Mouse (Mus musculus): ENCODE measurements around the gene Myrip.
A peak's percentile ranks its signal among the peaks of the same experiment; 100 is the strongest.
"Not testable (repeated sequence)": the region's sequence is repeated elsewhere in the genome, so short reads cannot be mapped to it uniquely, and the experiment has no call there.

The Myrip gene

DNA sequence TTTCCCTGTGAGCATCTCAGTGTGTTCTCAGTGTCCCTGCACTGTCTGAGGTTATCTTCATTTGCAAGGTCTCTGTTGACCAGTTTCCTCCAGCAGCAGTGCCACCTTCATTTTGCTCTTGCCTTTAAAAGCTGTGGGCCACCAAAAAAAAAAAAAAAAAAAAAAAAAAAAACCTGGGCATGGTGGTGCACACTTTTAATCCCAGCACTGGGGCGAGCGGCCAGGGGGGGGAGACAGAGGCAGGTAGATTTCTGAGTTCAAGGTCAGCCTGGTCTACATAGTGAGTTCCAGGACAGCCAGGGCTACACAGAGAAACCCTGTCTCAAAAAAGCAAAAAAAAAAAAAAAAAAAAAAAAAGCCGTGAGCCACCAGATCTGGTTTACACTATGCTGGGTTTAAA is 29.7 kb downstream of the Myrip start:
- not testable (repeated sequence) for DNase-seq (ENCODE audit: low spot score in 2 of 2)

DNA sequence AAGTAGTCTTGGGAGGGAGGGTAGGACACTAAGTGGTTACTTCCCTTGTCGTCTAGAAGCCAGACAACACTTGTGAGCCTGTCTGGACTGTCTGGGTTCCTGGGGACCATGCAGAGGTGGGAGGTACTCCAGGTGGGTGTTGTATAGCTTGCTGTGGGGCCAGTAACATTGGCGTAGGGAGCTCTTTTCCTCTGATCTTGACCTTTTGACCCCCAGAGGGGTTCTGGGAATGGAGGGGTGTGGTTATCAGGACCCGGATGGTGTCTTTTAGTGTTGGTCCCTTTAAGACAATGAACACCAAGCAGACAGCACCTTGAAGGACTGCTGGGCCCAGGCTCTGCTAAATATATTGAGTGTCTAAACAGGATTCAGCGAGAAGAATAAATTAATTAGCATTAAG is 36.9 kb downstream of the Myrip start:
- DNase-seq (ENCODE audit: low spot score in 2 of 2), result no peak

DNA sequence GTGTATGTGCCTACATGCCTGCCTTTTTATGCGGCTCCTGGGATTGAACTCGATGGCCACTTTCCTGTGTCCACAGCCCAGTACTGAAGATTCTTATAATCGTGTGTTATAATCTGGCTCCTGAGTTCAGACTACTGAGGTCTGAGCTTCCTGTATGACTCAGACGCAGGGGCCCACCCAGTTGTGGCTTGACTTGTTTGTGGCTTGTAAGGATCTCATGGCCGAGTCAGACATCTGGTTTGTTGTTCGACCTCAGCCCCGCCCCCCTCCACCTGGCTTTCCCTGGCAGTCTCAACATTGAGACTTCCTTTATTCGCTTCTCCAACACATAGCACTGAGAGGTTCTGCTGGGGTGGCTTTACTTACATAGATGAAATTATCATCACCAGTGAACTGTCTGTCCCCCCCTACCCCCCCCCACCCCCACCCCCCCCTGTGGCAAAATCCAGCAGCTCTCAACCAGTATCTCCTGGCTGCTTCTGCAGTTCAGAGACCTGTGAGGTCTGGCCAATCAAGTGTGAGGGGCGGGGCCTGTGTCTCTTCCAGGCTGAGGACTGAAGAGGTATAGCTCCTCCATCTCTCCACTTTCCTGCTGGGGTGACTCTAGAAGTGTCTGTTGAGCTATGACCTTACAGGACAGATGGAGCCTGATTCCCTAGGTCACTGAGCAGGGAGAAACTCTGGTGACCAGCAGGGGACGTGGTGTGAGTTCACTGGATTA is 38.8 kb downstream of the Myrip start:
- no peak for DNase-seq (ENCODE audit: low spot score in 2 of 2)

DNA sequence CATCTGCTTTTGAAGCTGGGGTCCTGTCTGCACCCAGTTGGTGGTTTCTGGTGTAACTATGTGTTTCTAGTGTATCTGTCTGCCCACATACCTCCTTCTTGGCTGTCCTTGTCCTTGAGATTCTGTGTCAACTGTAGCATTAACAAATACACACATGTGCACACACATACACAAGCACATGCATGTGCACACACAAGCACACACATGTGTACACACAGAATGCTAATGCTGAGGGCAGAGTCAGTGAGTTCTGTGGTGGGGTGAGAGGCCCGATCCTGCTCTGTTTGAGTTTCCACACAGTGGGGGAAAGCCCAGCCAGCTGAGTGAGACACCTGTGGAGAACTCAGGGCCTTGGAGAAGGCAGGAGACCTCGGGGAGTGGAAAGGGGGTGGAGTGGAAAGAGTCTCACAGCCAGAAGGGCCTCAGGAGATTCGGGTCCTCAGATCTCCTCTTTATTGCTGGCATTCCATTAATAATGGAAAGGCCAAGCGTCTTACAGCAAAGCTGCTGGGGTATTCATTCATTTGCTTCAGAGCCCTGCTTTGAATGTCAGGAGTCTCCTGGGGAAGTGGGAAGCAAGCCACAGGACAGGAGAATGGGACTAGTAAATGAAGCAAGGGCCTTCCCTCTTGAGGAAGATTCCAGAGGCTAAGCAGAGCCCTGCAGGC is 41.9 kb downstream of the Myrip start:
- no peak for DNase-seq (ENCODE audit: low spot score in 2 of 2)

DNA sequence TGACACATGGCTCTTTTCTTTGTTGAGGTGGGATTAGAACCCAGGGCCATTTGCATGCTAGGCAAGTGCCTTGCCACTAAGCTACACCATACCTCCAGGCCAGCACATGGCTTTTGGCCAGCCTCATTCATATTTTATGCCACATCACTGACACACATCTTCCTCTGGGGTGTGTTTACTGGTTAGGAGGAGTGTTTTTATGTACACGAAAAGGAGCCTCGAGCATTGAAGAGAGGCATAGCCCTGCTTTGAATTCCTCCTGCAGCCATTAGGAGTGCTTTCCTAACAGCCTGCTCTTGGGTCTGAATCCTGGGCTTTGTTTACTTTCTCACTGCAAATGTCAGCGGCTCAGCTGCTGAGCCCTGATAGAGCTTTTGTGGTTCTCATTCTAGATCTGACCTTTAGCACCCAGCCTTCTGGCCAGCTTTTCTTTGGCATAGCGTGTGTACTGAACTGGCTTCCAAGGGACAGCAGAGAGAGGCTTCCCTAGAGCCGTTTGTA is 44.4 kb downstream of the Myrip start:
- DNase-seq (ENCODE audit: low spot score in 2 of 2), result no peak

DNA sequence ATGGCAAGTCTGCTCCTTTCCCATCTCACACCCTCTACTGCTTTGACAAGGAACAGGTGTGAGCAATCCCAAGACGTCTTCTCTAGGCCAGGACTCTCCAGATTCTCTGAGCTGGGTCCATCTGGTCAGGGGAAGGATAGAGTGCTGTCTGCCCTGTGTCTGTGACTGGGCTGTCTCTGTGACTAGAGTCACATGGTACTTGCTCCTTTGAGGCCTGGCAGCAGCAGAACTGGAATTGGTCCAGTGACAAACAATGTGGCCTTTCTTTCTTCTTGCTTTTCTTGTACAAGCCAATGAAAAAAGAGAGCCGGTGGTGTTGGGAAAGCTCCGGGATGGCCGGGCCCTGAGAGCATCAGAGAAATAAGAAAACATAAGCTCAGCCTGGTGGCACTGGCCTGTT is 47.8 kb downstream of the Myrip start:
- peak; percentile 48 to 60 for DNase-seq (ENCODE audit: low spot score in 2 of 2)

DNA sequence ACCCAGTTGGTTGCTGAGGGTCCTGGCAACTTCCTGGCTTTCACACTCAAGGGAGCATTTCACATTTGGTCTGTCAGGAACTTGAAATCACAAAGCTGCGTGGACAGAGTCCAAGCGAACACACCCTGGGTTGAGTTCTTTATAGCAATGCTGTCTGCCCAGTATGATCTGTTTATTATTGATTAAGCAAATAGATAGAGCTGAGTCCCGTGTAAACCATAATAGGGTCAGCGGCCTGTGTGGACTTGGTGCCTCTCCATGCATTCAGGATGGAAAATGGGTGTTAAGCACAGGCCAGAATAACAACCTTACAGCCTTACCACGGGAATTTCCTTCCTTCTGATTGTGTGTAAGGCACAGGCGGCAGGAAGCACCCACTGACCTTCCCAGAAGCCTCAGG is 49.0 kb downstream of the Myrip start:
- no peak for DNase-seq (ENCODE audit: low spot score in 2 of 2)

DNA sequence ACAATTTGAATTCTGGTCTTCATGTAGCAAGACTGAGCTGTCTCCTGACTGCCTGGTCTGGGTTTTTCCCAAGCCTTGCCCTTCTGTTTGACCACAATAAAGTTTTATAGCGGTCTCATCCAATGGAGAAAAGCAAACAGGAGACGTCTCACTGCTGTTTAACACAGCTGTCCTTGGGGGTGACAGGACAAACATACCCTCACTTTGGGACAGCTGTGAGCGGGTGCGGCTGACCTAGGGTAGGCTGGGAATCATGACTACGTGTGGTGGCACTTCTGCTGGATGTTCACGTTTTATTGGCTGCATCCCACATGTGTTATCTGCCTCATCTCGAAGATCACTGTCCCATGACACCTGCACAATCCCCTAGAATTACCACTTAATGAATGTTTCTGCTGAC is 49.7 kb downstream of the Myrip start:
- no peak for DNase-seq (ENCODE audit: low spot score in 2 of 2)

DNA sequence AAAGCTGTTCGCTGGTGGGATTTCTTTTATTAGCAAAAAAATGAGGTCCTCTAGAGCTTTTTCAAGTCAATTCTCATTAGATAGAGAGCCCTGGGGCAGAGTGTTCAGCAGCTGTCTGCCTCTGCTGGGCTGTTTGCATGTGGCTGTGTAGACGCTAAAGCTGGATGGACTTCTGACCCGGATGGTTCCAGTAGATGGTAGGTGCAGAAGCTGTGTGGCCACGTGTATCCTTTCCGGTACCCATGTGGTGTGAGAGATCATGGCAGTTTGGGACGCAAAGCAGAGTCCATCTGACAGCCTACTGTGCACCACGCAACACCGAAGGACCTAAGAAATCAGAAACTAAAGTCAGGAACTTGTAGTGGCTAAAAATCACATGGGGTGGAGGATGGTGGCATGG is 50.2 kb downstream of the Myrip start:
- DNase-seq (ENCODE audit: low spot score in 2 of 2), result no peak

DNA sequence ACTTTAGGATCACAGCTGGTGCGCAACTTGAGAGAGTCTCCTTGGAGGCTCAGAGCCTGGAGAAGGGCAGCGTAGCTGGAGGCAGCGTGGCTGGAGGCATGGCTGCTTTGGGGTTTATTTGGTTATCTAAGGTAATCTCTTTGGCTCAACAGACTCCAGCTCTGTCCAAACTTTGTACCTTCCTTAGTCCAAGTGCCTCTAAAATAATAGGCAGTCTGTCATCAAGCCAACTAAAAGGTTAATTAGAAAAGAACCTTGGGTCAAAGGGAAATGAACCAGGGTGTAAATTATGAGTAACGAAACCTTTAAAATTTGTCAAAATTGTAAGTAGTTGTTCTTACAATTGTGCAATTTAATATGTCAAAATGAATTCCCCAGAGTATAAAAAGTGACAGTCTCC is 51.7 kb downstream of the Myrip start:
- DNase-seq (ENCODE audit: low spot score in 2 of 2), result no peak

DNA sequence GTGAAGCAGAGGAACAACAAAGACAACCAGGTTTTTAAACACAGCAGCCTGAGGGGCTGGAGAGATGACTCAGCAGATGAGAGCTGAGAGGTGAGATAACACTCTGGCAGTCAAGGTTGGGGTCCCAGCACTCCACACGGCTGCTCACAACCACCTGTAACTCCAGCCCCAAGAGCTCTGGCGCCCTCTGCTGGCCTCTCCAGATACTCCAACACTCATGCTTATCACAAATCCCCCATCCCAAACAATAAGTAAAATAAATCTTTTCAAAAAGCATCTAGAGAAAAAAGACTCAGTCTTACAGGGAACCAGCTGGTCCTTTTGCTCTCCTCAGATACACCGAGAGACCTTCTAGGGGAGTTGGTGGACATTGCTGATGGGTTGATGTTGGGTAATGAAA is 52.7 kb downstream of the Myrip start:
- DNase-seq (ENCODE audit: low spot score in 2 of 2), result no peak

DNA sequence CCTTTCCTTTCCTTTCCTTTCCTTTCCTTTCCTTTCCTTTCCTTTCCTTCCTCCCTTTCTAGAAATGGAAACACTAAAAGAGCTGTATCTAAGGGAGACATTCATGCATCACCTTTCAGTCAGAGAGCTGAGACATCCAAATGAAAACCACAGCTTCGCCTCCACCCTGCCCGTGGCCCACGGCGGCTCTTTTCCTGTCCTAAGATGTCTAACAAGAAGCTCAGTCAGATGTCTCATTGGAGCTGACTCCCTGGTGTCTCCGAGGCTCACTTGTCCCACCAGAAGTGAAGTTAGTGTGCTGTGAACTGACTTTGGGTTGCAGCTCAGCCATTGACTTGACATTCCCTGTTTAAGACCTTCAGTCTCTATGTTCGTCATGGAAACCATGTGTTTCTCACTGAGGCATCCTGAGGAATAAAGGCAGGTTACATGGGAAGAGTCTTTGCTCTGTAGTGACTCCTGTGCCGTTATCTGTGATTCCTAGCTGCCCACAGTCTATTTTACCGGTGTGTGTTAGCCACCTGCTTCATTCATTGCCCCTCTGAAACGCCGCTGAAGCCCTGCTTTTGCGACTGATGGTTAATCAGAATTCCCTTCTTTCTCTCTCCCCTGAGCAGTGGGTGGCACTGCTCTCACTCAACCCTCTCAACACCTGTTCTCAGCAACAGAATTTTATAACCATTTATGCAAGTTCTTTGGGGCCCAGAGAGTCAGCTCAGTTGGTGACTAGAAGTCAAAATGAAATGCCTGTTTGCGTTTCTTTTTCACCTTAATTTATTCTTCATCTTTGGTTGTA is 53.4 kb downstream of the Myrip start:
- no peak for DNase-seq (ENCODE audit: low spot score in 2 of 2)

DNA sequence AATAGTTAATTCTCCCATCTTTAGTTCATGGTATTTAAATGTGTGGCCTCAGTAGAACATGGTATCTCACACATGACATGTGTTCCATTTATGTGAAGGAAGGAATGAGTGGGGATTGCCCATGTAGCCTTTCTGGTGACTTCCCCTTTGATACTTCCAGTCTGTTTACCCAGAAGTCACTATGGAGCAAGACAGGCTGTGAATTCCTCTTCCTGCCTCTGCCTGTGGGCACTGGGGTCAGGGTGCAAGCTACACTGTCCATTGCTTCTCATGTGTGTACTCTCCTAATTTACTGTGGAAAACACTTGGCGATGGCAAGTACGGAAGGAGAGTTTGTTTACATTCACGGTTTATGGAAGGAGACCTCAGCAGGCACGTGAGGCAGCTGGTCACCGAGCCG is 55.2 kb downstream of the Myrip start:
- DNase-seq (ENCODE audit: low spot score in 2 of 2), result no peak

DNA sequence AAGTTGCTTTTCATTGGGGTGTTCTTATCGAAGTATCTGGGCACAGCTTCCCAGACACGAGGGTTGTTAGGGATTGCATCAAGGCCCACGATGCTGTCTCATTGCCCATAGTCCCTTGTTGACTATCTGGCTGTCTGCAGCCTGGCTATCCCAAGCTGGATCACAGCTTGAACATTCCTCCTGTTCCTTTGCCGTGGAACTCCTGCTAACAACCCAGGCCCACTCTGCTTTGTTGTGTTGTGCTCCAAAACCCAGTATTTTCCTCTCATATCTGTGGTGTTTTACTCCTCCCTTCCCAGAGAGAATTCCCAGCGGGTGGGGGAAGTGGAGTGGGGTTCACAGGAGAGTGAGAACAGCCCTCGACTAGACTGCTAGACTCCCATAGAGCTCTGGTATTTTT is 56.7 kb downstream of the Myrip start:
- DNase-seq (ENCODE audit: low spot score in 2 of 2), result no peak

DNA sequence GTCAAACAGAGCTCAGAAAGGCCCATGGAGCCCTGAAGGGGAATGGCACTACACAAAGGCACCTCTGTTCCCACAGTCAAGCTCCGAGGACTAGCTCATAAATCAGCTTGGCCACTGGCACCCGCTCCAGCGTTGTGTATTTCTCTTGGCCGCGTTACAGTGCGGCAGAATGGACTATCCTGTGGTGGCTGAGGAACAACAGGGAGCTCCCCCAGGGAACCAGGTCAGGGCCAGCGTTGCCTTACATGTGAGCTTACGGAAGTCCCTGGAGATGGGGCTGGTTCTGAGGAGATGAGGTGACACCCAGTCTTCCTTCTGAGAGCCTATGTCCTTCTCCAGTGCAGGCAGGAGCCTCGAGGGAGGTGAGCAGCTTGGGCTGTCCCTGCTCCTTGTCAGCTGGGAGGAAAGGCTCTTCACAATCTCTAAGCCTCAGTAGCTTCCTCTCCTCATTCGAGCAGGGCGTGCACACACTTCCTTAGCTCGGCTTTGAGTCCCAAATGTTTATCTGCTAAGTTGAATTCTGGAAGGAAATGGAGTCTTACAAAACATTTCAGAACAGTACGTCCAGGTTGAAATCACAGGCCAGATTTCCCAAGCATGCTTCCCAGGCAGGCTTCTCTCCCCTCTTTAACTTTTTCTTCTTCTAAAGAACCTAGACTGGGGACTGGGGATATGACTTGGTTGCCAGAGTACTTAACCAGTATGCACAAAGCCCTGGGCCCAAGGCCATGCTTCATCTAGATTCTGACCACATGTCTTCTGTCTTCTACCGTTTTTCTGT is 59.3 kb downstream of the Myrip start:
- peak; percentile 45 to 64 for DNase-seq (ENCODE audit: low spot score in 2 of 2)

DNA sequence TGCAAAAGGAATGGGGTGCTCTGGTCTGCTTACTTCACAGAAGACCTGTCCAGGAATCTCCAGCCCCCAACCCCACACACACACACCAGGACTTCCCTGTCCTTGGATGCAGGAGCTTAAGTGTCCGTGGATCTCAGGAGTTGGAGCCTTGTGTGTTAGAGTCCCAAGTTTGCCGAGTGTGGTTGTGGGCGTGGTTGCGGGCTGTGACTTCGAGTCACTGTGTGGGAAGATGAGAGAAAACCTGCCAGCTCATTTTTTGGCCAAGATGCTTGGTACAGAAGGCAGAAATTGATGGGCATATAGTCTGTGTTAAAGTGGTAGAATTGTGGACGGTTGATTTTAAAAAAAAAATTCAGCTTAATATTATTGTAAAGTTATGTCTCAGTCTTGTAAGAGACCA is 60.3 kb downstream of the Myrip start:
- no peak for DNase-seq (ENCODE audit: low spot score in 2 of 2)

DNA sequence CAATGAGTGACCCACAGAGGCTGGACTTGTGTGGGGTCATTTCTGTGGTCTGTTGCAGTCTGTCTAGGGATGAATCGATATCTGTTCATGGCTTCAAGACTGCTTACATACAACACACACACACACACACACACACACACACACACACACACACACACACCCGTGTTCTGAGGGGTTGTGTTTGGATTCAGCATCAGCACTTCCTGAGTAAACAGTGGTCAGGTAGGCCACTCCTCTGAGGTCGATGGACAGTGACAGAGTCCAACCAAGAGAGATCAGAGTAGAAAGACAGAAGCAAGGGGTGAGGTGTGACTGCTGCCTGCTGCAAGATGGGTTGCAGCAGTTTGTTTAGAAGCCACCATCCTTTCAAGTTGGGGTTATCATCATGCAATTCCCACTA is 61.4 kb downstream of the Myrip start:
- DNase-seq (ENCODE audit: low spot score in 2 of 2), result no peak

DNA sequence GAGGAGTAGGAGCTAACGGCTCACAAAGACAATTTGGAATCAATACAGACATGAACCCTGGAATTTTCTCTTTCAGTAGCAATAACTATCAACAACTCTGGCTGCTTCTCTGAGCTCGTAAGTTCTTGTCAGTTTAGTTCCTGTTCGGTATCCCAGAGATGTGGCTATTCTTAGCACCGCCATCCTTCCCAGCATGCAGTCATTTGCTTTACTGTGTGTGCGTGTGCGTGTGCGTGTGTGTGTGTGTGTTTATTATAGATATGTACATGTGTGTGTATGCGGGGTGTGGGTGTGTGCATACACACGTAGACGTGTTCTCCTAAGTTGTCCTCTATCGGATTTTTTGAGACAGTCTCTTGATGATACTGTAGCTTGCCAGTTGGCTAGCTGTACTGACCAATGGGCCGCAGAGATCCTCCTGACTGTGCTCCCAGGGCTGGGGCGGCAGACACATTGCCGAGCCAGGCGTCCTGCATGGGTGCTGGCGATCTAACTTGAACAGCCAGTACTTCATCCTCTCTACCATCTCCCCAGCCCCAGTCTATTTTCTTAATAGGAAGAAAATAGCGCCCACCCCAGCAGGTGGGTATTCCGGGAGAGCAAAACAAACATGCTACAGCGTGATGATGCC is 63.5 kb downstream of the Myrip start:
- DNase-seq (ENCODE audit: low spot score in 2 of 2), result no peak

DNA sequence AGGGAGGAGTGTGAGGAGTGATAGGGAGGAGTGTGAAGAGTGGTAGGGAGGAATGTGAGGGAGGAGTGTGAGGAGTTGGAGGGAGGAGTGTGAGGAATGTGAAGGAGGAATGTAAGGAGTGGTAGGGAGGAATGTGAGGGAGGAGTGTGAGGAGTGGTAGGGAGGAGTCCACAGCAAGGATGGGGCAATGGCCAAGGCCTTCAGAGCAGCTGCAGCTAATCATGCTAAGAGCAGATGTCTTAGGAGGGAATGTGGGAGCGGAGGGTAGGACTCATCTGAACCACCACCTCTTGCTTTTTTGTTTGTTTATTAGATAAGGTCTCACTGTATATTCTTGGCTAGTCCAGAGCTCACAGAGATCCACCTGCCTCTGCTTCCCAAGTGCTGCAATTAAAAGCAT is 66.2 kb downstream of the Myrip start:
- no peak for DNase-seq (ENCODE audit: low spot score in 2 of 2)

DNA sequence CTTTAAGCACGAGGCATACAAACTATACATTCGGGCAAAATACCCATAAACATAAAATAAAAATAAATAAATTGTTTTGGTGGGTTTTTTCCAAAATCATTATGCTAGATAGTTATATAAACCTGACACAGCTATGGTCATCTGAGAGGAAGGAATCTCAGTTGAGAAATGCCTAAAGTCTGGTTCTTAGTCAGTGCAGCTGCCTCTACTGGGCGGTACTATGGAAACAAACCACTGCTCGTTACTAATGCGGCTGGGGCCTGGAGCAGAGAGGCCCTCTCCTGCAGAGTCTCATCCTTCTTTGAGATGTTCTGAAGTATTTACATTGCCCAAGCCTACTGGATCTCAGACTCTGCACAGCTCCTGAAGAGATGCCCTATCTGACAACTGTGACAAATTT is 70.3 kb downstream of the Myrip start:
- no peak for DNase-seq (ENCODE audit: low spot score in 2 of 2)

DNA sequence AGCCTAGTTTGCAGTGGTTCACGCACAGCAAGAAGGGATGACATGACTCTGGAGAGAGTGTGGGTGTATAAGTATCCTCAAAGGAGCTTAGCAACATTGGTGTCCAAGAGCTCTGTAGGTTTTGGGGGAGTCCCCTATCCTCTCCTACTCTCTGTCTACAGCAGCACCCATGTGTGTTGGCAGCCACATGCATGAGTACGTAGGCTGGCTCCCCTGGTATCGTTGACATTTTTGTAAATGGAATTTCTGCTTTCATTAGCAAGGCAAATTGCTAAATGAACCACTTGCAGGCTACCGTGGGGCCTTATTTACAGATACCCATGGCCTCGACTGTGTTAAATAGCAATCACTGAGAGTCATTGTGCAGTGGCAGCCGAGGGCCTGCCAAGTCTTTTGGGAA is 71.0 kb downstream of the Myrip start:
- DNase-seq (ENCODE audit: low spot score in 2 of 2), result no peak
